Mouse (Mus musculus): ENCODE results near the gene Ammecr1.
A peak's percentile ranks its signal among the peaks of the same experiment; 100 is the strongest.

The Ammecr1 gene

DNA sequence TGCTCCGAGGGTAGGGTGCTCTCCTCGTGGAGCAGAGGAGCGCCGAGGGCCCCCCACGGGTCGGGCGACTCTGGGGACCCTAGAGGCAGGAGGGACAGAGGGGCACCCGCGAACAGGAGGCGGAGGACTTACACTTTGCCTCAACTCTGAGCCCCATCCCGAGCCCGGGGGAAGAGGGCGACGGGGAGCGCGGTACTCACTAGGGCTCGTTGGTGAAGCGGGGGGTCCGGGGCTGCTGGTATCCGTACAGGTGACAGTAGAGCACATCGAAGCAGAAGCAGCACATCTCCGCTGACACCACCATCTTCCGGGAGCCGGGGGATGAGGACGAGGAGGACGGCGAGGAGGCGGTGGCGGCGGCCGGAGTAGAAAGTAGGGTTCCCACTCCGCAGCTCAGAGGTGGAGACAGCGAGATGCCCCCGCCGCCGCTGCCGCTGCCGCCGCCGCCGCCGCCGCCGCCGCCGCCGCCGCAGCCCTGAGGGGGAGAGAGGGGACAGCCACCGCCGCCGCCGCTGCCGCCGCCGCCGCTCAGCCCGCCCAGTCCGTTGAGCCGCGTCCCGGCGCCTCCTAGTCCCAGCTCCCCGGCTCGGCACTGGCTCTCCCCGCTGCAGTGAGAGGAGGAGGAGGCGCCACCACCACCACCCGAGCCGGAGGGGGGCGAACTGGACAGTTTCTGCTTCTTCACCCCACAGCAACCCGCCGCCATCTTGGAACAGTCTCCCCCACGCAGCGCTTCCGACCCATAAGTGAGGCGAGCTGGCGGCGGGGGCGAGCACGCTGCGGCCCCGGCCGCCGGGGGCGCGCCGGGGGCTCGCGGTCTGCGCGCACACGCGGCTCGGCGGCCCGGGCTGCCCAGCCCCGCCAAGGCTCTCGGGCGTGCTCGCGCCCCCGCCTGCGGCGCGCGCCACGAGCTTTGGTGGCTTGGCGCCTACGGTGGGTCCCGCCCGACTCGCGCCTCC, at the start of gene Ammecr1:
Gene Ammecr1 (minus strand): TSS at position 721 of the 959 bp plus-strand sequence.
- DNase-seq (ENCODE audit: low spot score in 2 of 2) = peak; percentile 32 to 42

DNA sequence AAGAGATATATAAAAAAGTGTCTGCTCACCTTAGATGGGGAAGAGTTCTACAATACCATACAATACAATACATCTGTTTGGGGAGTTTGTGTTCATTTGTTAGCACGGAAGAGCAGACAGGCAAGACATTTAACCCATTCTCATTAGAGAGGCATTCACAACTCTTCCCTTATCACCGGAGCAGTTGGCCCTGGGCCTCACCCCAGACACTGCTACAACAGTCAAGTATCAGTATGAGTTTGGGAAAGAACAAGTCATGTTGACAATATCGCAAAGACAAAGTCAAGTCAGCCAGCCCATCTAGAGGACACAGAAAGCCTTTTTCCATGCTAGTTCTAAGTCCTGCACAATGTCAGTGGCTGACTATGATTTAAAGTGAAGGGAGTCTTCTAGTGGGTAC, 47.6 kb upstream of the Ammecr1 start:
- DNase-seq (ENCODE audit: low spot score in 2 of 2) = no peak

DNA sequence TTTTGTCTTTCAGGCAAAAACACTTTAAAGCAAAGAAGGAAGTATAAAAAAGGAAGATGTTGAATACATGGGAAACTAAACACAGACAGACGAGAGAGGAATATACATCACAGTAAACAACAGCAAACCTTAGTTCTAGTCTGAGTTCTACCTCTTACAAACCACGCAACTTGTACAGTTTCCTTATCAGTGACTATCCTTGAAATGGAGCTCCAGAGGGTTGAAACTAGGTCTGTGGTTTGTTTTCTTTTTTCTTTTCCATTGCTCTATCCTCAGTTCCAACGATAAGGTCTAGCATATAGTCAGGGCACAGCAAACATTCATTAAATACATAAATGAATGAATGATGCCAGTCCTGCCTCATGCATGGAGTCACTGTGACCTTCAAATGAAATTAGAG, 45.8 kb upstream of the Ammecr1 start:
- DNase-seq (ENCODE audit: low spot score in 2 of 2) = no peak

DNA sequence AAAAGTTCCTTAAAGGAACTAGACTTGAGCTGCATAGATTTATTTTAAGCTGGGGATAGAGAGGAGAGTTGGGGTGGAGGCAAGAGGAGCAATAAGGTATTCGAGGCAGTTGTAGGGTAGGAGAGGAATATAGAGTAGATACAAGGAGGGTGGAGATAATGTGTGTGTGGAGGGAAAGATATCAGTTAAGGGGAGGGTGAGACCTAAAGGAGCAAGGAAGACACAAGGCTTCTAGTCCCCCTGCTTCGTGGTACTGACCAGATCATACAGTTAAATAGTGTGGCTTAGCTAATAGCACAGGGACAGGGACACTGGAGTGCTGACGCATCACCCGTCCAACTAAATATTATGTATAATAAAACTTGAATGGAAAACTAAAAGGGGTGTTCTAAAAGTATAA, 45.3 kb upstream of the Ammecr1 start:
- DNase-seq (ENCODE audit: low spot score in 2 of 2) = no peak

DNA sequence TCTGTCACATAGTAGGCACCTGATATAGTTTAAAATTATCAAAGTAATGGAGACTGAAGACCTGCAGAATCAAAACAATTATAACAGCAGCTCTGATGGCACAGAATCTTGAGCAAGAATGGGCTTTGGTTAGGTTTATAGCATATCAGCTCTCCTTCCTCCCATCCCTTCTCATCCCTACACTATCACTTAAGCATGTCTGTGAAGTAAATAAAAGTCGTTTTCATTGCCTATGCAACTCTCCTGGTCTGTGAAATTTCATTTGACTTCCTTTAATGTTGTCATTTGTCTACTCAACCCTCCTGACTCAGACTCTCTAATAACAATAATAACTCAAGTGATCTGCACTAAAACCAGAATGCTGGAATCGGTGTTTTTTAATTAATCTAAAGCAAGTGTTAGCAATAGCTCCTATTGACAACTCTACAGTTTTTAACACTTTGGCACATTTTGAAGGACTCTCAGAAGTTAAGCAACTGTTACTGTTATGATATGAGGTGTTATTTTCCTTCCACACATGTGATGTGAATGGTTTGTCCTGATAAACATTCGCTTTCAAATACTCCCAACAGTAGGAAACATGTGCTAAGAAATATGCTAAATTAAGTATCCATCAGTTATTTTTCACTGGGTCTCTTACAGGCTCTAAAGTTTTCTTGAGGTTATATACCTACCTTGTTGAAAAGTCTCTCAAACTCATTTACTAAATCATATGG, 37.8 kb upstream of the Ammecr1 start:
- DNase-seq (ENCODE audit: low spot score in 2 of 2) = no peak

DNA sequence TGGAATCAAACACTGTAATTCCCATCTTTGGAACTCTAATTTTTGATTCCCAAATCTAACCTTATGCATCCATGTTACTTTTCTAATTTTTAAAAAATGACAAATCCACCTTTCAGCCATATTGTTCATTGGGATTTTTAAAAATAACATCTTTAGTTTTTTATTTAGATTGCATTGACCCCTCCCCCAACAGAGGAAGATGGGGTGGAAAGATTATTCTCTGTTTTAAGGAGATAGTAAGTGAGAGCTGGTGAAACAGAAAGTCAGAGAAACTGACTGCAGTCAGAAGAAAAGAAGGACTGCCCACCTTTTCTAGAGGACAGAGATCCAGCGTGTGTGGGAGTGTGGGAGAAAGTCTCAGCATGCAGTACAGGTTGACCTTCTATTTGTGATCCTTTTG, 30.7 kb upstream of the Ammecr1 start:
- no peak for DNase-seq (ENCODE audit: low spot score in 2 of 2)

DNA sequence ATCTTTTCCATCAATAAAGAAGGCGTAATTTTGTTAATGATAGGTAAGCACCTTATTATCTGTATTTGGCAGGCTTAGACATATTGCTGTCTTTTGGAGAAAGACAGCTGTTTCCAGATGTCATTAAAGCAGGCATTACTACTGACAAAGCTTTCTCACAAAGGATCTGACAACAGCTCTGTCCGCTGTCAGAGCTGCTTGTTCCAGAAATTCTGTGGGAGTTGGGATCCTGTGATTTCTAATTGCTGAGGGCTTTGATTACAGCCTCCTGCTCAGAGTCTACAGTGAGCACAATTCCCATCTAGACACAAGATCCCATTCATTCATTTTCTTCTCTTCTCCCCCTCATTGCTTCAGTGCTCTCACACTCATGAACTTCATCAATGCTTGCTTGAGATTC, 28.0 kb upstream of the Ammecr1 start:
- no peak for DNase-seq (ENCODE audit: low spot score in 2 of 2)

DNA sequence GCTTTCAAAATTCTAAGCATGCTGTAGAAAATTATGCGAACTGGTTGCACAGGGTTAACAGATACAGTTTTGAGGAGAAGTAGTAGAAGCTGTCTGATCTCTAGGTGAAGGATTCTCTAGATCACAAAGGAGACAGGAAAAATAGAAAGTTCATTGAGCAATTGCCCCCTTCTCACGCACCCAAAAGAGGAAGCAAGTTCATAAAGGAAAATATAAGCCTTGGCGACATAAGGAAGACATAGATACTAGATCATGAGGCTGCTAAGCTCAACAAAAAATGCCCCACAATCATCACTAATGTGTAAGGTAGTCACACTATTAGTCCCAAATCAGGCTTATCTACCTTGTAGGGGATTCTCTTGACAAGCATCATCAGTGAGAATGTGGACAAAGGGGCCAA, 17.6 kb upstream of the Ammecr1 start:
- DNase-seq (ENCODE audit: low spot score in 2 of 2) = no peak

DNA sequence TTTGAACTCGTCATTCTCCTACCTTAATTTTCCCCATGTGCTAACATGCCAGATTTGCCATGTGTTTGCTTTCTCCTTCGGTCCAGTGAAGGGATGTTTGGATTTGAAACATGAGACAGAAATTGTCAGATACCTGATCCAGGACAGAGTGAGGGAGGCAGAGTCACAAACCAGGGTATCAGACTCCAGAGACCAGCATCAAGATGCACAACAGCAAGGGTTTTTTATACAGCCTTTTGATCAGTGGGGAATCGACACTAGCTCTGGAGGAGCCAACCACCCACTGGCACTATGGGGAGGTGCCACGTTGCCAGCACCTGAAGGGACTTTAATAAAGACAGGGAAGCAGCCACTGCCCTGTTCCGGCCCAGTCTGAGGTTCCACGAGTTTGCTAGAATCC, 17.1 kb upstream of the Ammecr1 start:
- no peak for DNase-seq (ENCODE audit: low spot score in 2 of 2)

DNA sequence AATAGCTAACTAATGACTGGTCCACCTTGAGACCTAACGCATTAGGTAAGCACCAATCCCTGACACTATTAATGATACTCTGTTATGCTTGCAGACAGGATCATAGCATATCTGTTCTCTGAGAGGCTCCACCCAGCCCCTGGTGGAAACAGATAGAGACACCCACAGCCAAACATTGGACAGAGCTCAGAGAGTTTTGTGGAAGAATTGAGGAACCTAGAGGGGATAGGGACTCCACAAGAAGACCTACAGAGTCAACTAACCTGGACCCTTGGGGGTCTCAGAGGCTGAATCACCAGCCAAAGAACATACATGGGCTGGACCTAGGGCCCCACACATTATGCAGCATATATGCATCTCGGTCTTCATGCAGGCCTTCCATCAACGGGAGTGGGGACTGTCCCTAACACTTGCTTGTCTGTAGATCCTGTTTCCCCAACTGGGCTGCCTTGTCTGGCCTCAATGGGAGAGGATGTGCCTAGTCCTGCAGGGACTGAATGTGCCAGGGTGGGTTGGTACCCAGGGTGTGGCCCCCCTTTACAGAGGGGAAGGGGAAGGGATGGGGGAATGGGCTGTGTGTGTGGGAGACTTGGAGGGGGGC, 15.1 kb upstream of the Ammecr1 start:
- no peak for DNase-seq (ENCODE audit: low spot score in 2 of 2)

DNA sequence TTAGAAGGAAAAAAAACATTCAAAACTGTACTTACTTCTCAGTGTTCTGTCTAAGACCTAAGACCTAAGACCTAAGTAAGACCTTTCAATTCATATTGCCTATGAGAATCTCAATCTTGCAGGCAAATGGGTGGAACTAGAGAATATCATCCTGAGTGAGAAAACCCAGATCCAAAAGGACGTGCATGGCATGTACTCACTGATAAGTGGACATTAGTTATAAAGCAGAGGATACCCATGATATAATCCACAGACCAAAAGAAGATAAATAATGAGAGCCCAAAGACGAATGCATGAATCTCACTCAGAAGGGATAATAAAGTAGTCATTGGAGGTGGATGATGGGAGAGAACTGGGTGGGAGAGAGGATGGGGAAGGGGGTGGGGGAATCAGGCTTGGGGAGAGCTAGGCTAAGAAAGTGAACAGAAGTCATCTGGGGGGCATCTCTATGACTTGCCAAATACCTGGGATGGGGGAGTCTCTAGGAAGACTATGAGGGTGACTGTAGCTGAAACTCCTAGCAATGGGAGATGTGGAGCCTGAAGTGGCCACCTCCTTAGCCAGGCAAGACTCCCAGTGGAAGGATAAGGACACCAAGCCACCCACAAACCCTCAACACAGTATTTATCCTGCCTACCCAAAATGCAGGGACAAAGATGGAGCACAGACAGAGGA, 14.5 kb upstream of the Ammecr1 start:
- no peak for DNase-seq (ENCODE audit: low spot score in 2 of 2)

DNA sequence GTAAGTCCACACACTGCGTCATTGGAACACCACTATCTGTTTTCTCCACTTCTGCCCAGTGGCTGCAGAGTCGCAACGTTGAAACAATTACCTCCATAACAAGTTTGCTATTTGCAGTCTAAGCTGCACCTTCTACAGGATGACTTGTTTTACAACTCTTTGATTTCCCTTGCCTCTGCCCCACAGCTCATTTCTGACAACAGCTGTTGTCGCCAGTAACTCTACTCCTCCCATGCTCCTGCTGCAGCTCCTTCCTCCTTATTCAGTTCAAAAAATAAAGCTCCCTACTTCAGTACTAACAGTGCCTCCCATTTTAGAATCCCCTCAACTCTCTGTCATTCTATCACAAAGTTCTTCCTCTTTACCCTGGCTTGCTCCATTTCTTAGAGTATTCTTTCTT, 12.7 kb upstream of the Ammecr1 start:
- no peak for DNase-seq (ENCODE audit: low spot score in 2 of 2)

DNA sequence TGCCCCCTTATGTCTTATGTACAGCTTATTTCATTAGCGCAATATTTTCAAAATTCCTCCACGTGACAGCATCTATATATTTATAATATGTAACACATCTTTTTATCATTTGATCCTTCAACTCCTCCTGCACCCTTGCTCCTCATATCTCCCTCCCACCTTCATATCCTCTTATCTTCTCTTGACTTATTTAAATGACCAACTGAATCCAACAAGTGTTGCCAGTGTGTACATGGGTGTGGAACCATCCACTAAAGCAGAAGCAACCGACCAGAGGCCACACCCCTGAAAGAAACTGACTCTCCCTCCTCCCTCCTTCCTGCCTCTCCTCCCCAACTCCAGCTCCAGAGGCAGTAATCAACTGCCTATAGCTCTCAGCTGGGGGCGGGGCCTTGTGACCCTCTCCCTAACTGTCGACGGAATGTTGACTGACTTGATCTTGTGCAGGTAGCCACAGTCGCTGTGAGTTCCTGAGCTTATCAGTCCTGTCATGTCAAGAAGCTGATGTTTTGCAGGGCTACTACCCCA, 6.0 kb upstream of the Ammecr1 start:
- DNase-seq (ENCODE audit: low spot score in 2 of 2) = no peak

DNA sequence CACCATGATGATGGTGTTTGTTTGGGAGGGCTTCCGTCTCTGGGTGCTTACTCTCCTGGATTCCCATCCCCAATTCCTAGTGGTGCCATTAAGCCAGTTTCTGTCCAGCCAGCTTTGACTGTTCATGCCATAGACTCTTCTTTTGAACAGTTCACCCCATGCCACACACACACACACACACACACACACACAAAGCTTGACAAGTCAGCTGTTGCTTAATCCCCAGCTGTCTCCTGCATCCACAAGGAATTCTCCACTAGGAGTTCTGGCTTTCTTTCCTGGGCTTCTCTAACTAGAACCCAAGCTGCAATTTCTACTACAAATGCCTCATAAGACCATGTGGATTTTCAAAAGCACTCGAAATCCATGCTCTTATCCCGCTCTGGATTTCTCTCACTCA, 5.2 kb upstream of the Ammecr1 start:
- no peak for DNase-seq (ENCODE audit: low spot score in 2 of 2)

DNA sequence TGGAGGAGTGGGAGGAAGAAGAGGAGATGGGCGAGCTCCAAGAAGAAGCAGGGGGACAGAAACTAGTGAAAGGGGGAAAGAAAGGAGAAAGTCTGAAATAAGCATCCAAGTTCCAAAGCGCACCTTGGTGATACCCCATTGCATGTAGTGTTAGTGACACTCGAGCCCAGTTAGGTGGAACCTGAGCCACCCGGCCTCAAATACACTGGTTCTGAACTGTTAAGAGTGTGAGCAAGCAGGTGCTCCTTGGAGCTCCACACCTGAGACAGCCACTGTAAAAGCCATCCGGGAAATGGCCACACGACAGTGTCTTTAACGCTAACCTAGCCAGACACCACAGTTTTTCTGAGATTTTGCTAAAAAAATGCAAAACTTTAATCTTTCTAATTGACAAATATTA, 539 bp upstream of the Ammecr1 start:
- DNase-seq (ENCODE audit: low spot score in 2 of 2) = no peak

DNA sequence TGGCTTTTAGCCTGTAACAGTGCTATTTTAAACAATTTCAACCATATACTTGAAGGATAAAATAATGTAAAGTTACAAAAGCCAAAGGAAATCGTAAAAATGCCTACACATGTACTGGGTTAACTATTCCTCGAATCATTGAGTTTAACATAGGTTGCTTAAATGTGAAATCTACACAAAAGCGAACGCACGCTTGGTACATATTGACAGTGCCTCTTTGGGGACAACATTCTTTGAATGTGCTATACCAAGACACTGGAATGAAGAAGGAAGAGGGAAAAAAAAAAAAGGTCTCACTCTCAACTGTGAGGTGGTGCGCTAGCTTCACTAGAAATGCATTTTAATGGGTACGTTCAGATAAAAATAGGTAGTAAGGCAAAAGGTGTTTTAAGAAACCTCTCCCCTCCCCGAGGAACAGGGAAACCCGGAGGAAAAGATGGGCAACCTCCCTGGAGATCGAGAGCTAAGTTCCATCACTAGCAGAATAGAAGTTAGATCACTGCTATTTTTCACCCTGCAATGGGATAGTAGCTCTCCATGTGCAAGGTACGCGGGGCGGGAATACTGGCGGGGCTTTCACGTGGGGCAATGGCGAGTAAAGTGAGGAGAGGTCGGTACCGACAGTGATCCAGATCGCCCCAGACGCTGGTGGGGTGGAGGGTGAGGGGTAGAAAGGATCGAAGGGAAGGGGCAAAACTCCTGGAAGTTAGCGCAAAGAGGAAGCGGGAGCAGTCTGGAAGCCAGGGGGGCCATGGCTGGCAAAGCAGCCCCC, 1.1 kb downstream of the Ammecr1 start:
- DNase-seq (ENCODE audit: low spot score in 2 of 2) = no peak

DNA sequence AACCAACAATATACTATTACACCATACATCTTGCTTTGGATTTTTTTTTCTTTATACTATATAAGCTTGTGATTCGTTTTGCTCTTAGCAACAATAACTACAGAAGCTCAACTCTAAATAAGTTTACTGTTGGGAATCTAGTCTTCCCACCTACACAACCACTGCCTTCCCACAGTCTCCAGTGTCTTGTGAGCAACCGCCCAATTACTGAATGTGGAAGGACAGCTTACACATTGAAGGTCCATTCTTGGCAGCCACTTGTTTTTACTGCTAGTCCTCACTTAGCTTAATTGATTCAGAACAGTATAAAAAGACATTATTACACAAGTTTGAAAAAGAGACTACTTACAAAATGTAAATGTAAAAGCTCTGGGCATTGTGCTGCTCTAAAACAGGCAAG, 6.1 kb downstream of the Ammecr1 start:
- no peak for DNase-seq (ENCODE audit: low spot score in 2 of 2)

DNA sequence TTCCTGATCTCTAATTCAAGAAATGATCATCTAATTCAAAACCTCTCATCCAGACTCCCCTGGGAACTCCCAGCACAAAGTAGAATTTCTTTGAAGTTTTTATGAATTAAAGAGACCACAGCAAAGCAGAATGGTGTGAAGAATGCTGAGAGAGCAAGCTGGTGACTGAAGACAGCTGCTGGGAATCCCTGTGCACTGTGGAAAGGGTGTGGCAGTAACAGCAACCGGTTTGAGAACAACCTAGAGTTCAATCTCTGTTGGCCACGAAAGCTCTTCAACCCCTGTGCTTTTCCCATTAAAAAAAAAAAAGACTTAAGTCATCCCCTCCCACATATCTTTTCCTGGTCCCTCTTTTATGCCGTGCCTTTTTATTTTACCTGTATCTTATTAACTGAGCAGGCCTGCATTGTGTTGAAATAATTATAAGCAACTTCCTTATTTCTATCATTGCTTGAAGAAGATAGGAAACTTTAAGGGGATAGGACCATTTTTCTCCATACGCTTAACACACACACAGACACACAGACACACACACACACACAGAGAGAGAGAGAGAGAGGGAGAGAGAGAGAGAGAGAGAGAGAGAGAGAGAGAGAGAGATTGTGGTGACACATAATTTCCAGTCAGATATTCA, 6.7 kb downstream of the Ammecr1 start:
- DNase-seq (ENCODE audit: low spot score in 2 of 2) = no peak

DNA sequence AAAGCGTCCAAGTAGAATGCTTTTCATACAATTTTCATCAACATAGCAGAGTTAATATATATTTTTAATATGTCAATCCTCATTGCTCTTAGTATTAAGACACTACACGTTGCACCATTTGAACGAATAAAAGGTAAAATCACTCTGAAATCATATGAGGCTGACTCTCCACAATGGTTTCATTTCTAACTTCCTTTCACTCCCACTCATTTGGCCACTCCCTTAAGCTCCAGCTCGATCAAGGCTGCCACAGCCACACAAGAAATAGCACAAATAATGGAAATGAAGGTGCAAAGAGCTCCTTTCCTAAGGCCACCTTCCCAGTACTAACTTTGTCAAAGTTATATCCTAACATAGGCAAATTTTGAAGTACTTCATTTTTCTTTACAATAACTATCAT, 38.1 kb downstream of the Ammecr1 start:
- no peak for DNase-seq (ENCODE audit: low spot score in 2 of 2)

DNA sequence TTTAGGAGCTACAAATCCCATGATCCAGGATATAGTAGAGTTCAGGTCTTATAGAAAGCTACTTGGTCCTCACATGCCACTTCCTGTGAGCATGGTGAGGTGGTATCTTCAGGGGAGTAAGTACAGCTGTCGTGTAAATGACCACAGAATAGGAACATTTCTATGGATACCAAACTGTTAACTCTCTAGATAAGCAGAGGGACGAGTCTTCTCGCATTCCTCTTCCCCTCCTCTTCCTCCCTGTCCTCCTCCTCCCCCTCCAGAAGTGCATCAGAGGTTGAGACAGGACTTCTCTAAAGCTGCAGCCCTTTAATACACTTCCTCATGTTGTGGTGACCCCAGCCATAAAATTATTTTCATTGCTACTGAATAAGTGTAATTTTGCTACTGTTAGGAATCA, 49.1 kb downstream of the Ammecr1 start:
- no peak for DNase-seq (ENCODE audit: low spot score in 2 of 2)

DNA sequence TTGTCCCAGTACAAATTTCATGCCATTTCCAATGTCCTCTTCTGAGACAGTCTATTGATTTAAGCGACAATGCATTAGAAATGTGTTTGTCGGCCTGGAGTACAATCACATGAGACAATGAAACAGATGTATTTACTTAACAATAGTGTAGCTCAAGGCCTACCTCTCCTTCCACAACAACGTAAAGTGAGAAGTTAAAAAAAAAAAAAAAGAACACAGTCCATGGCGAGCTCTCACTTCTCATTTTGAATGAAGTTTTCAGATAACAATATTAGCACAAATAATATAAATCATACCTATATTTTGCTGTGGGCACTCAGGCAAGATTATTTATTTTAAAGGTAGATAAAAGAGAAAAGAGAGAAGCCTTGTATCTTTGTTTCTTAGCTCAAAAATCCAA, 49.8 kb downstream of the Ammecr1 start:
- no peak for DNase-seq (ENCODE audit: low spot score in 2 of 2)

All from right cerebral cortex, postnatal 36 days (tissue).